Mouse (Mus musculus) adrenal gland, postnatal 25 days (tissue): ENCODE data around the gene L3mbtl1. TPM values are rescaled to one million over a fixed set of nuclear protein-coding genes. Genes with fewer than 3 reads are reported as not detected.

Experiments
- DNase-seq: peaks from one replicate; pipeline ENCODE4 v3.0.0; 2021; ENCODE audit warnings: mixed read lengths
- total RNA-seq: library from RNA; stranded (reverse); gene quantifications from 2 replicates; pipeline ENCODE4 v1.2.3, GENCODE M21; 2021

Gene L3mbtl1
- total RNA-seq, 1 experiment from 2014 or later, result 0.24 TPM

GRCm38 (mm10) chr2:162943931-162944330 lies 659 bp downstream of the L3mbtl1 start:
- DNase-seq, result no peak

DNA sequence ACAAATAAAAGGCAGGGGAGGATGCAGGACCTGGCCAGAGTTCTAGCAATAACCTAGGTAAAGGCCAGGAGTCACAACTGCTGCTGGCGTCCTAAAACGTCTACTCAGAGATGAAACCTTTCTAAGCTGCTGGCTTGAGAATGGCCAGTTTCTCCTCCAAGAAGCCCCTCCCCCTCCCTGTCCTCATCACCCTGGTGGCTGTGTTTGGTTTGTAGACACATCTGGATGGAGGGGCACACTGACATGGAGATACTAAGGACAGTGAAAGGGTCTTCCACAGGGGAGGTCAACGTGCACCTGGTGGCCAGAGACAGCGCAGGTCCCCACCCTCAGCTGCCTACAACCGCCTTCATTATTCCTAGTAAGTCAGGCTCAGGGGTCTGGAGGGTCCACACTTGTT lies 3.7 kb downstream of the L3mbtl1 start:
- DNase-seq, result no peak

DNA sequence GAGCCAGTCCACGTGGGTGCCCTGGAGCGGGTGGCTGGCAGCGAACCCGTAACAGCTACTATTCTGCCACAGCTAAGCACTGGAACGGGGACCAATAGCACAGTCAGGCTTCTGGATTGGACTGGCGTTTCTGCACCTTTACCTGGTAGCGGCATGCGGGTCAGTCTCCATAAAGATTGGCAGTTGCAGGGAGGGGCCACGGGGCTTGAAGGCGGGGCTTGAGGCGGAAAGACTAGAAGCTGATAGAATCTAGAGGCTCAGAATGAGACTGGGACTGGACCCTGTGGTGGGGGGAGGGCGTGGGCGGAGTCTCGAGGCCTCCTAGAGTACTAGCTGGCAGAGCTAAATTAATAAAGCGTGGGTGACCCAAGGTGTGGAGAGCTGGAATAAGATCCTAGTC lies 4.5 kb downstream of the L3mbtl1 start:
- DNase-seq, result peak; percentile 22

- DNase-seq, result no peak
These were observed 4.9 kb downstream of the L3mbtl1 start for GRCm38 (mm10) chr2:162948221-162948620.

GRCm38 (mm10) chr2:162950776-162951175 lies 7.5 kb downstream of the L3mbtl1 start:
- DNase-seq, result no peak

- no peak for DNase-seq
These were observed 13.6 kb downstream of the L3mbtl1 start for GRCm38 (mm10) chr2:162956843-162957242.

GRCm38 (mm10) chr2:162961321-162961720 lies 18.0 kb downstream of the L3mbtl1 start:
- DNase-seq, result no peak

DNA sequence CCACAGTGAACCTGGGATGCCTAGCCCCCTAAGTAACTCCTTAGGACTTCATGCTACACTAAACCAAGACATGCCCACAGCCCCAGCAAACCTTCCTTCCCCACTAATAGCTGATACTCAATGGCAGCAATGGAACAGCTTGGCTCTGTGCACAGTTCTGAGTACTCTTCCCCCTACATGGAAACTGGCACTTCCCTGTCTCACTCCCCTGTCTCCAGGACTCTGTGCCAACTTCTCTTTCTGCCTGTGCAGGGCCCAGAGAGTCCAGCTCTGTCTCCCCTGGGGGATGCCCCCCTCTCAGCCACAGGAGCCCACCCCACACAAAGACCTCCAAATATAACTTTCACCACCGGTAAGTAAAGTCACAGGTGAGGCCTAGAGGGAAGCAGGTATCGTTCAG lies 23.5 kb downstream of the L3mbtl1 start:
- DNase-seq, result no peak

DNA sequence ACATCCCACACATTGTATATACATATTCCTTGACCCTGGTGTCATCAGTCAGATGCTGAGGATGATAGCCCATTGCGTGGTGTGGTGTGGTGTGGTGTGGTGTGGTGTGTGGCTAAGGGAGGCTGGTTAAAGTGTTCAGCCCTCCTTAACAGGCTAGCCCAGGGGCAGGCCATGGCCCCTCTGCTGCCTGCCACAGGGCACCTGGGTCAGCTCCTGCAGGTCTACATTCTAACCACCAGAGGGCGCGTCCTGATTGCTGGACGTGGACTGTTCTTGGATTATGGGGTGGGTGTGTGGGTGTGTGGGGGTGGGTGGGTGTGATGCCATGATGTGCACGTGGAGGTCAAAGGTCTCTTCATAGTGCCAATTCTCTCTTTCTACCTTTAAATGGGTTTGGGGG lies 25.1 kb downstream of the L3mbtl1 start:
- peak; percentile 33 for DNase-seq

DNA sequence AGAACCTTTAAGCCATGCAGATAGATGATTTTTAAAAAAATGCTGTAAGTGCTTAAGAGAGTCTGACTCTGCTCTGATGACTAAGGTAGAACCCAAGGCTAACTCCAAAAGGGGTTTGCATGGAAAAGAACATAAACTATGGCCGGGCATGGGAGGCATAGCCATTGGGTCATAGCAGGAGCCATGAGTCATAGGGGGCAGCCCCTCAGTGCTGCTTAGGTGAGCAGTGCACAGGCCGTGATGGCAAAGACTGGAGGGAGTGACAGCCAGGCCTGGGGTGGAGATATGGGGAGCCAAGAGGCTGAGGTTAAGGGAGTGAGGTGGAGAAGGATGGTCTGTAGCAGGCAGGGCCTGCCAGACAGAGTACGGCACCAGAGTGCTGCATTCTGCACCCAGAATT lies 25.8 kb downstream of the L3mbtl1 start:
- no peak for DNase-seq

DNA sequence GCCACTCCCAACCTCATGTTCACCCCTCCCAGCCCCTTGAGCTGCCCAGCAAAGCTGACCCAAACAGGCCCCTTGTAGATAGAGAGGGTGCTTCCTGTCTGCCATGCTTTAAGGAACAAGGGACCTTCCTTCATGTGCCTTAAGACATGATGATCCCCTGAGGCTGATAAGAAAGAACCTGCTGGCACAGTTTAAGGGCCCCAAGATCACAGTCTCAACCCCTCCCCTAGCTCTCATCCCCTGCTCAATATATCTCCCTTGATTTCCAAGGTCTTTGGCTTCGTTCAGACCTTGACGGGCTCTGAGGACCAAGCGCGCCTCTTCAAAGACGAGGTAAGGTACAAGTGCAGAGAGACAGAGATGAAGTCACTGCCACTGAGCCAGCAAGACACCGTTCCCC lies 27.6 kb downstream of the L3mbtl1 start:
- no peak for DNase-seq

- no peak for DNase-seq
These were observed 29.5 kb downstream of the L3mbtl1 start for GRCm38 (mm10) chr2:162972752-162973151.

- no peak for DNase-seq
These were observed 29.9 kb downstream of the L3mbtl1 start for GRCm38 (mm10) chr2:162973206-162973605.

DNA sequence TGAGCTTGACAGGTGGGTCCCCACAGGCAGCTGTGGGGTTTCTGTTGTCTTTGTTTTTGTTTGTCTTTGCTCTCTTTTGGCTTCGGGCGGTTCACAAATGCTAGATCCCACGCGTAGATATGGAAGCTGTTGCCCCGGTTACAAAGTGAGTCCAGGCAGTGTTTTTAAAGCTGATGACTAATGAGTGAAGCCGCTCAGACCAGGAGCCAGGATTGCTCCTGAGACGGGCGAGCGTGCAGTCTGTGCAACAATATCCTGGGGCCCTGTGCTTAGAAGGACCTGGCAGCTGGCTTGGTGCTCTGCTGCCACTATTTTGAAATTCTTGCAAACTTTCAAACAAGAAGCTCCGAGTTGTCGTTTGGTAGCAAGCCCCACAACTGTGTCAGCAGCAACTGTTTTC lies 30.4 kb downstream of the L3mbtl1 start:
- peak; percentile 18 for DNase-seq

DNA sequence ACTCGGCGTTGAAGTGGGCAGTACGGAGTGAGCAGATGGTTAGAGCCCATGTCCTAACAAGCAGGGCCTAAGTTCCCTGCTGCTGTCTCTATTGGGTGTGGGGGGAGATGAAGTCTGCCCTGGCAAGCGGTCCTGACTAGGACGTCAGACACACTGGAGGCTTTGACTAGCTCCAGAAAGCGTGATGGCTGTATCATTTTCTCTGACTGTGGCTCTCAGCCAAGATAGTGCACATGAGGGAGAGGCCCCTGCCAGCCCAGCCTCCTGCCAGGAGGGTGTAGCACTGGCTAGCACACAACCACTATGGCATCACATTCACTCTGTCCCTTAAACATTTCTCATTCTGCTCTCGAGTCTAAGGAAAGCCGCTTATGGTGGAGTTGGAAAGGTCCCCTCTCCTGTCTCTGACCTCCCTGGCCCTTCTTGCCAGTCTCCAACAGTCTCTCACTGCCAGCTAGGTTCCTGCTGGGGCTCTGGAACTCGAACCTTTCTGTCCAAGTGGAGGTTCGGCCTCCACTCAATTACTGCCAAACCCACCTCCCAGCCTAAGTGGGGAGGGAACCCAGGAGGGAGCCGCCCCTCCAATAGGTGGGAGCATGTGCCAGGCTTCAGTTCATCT lies 32.0 kb downstream of the L3mbtl1 start:
- no peak for DNase-seq

GRCm38 (mm10) chr2:162976001-162976400 lies 32.7 kb downstream of the L3mbtl1 start:
- peak; percentile 44 for DNase-seq

DNA sequence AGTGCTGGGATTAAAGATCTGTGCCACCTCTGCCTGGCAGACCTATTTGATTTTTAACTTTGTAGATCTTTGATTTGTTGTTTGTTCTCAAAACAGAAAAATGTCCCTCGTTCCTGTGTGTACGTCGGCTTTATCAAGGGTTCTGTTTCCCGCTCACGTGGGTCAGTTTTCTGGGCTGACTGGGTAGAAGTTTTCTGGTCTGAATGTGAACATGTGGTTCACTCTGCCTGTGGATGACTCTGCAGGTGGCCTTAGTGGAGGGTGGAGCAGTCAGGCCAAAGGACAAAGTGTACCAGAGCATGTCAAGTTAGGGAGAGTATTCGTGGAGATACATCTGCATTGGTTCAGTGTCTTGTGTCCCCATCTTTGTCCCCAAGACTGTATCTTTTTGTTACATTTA lies 41.1 kb downstream of the L3mbtl1 start:
- no peak for DNase-seq

DNA sequence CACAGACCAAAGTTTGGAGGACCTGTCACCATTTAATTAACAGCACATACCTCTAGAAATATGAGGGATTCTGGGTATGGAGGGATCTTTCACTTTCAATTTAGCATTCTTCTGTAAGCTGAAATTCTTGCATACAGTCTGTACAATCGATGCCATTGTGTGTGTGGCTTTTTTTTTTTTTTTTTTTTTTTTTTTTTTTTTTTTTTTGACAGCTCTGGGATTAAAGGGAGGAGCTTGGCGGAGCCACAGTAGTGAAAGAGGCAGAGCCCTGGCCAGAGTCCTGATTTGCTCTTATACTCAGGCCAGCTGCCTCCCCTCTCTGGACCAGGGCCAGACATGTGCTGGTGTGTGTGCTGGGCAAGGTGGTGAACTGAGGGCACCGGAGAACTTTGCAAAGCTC lies 42.7 kb downstream of the L3mbtl1 start:
- peak; percentile 65 for DNase-seq

DNA sequence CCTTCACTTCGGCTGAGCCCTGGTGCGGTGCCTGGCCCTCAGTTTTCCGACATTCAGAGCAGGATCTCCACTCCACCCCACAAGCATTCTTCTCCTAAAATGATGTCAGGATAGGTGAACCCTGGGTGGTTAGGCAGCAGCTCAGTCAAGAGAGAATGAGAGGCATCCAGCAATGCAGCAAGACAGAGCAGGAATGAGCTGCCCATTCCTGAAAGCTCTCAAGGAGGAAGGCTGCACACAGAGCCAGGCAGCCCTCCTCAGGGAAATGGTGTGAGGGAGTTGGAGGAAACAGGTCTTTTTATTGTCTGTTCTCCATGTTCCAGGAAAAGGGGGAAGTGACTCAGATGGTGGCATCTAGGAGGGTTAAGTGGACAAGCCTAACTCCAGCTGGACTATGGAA lies 43.5 kb downstream of the L3mbtl1 start:
- DNase-seq, result no peak

GRCm38 (mm10) chr2:162987218-162987617 lies 43.9 kb downstream of the L3mbtl1 start, which contains the start of gene Sgk2:
Sgk2 (plus strand) TSS chr2:162987330.
- peak; percentile 17 for DNase-seq

- DNase-seq, result no peak
These were observed 45.0 kb downstream of the L3mbtl1 start for GRCm38 (mm10) chr2:162988235-162988634.

- DNase-seq, result no peak
These were observed 48.3 kb downstream of the L3mbtl1 start for GRCm38 (mm10) chr2:162991394-162992083.

DNA sequence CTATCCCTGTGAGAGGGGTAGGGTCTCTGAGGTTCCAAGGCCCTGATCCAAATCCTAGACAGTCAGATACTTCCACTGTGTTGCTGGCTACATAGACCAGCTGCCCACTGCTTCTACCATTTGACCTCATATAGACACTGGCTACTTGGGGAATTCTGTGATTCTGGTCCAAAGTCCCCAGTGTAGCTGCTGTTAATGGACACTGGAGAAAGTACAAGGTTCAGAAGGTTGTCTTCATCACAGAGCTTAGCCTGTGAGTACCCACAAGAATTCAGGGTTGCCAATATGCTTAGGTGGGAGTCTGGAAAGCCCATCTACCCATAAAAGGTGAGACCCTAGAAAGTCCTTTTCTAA lies 48.8 kb downstream of the L3mbtl1 start:
- DNase-seq, result no peak

DNA sequence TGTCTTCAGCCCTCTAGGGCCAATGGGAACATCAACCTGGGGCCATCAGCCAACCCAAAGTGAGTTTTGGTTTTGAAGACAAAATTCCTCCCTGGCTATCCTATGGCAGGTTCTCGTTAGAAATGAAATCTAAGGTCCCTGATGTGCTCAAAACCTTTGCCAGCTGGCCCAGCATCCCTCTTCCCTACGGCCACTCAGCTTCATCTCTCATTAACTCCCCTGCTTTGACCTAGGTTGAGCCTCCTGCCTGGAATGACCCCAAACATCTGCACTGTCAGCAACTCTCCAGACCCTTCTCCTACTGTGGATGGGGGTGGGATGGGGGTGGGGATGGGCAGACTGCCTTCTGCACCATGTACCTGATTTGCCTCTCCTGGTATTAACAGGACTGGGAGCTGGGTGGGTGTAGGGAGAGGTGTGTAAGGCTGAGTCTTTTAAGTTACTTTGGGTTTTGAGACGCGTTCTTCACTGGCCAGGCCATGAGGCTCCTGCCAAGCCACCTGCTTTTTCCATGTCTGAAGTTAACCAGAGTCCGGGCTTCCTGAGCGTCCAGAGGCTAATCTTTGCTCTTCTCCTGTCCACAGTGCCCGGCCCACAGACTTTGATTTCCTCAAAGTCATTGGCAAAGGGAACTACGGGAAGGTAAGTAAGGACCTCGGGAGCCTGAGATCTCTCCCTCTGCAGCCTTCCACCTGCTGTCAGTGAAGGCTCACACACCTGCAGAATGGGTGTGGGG lies 50.8 kb downstream of the L3mbtl1 start:
- DNase-seq, result no peak
